Mouse (Mus musculus): Measurements from ENCODE around the gene Vps52.
A peak's percentile ranks its signal among the peaks of the same experiment; 100 is the strongest.

Vps52 gene

DNA sequence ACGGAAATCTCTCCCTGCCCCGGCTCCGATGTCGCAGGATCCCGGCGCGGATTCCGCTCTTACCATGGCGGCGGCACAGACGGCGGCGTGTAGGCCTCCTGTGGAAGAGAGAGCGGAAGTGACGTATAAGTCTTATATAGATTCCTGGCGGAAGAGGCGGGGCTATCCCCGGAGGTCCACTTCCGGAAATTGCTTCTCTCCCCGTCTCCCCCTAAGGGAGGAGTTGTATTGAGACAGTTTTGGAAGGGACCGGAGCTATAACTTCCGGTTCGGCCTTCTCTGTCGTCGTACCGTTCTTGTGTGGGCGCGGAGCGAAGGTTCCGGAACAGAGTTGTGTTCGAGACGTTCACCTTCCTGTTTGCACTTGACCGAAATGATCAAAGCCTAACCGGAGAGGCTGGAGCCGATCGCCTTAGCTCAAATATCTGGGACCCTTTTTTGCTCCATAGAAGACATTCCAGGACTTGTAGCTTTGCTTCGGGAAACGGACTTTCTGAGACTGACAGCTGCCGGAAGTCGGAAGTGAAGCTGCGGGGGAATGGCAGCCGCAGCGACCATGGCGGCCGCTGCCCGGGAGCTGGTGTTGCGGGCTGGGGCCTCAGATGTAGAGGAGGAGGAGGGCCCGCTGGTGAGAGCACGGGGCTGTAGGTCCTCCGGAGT lies at the start of gene Vps52, which contains the start of gene Rps18:
TSS of gene Vps52 (plus strand) at position 258 of the 660 bp plus-strand sequence.
TSS of gene Rps18 (minus strand) at position 447 of the 660 bp plus-strand sequence.
- DNase-seq (ENCODE audit: low spot score in 2 of 2) = peak; percentile 96 to 97

DNA sequence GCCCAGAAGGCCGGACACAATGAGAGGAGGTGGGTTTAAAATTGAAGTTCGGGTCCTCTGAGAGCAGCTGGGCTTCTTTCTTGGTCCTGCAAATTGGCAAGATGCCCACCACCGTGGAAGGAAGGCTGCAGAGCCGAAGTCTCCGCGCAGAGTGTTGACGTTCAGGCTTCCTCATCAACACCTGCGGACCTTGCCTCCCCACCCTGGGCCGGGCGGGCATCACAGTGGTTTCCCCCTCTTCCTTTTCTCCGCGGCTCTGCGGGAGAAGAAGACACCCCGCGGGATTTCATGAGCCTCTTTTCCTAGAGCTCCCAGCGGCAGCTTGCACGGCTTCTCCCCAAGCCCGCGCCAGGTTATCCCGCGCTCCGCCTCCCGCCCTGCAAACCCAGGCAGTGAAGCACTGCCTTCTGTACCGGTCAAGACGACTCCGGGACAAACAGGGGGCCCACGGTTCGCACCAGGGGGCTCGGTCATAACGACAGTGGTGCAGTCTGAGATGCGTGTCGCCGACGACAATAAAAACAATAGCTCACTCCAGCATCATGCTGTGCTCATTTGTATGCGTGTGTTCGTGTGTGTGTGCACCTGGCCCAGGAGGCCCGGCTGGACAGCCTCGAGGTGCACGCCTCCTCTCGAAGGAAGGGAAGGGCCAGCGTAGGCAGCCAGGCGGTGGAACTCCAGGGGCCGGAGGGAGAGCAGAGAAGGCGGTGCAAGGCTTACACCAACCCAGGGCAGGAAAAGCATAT lies 47.1 kb upstream of the Vps52 start:
- DNase-seq (ENCODE audit: low spot score in 2 of 2) = no peak

DNA sequence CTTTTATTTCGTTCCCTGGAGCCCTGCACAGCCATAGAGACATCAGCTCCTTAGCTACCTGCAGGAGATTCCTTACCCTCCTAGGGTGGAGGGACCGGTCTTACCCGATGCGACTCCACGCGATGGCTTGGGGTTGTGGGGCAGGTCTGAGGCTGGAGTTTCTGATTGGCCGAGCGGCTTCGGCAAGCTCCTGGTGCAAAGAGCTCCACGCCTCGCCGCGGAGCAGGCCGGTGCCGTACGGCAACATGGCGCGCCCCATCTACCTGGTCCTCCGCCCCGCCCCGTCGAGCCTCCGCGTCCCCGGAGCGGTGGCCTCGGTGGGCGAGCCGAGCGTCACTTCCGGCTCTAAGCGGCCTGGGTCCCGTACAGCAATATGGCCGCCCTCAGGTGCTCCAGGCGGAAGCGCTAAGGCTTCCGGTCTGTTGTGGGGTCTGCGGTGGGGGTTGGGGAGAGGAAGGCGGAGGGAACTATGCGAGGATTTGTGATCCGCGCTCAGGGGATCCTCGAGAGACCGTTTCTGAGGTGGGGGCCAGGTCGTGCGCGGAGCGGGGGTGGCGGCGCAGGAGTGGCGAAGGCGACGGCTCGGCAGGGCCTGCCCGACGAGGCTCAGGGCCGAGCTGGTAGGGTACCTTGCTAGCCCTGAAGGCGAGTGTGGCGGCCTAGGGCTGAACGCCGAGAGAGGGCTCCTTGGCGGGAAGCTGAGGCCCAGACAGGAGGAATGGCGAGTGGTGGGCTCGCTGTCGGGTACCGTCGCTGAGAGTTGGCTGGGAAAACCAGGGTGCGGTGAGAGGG lies 46.3 kb upstream of the Vps52 start, which contains the start of gene Daxx:
TSS of gene Daxx (plus strand) at position 338 of the 792 bp plus-strand sequence.
- peak; percentile 96 to 97 for DNase-seq (ENCODE audit: low spot score in 2 of 2)

DNA sequence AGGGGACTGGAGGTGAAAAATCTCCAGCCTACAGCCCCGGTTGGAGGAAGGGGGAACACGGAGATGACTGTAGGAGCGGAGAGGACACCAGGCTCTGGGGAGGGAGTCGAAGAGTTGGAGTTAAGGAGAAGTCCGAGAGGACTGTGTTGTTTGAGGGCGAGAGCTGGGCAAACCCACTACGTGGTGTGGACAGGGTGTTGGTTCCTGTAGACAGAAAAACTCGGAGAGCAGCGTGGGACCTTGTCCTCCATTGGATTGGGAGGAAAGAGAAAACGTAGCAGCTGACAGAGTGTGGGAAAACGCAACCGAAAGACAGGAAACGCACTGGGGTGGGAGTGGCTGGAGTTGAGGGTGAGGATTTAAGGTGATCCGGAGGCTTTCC lies 45.8 kb upstream of the Vps52 start:
- peak in 1 of 2 experiments; percentile 31 for DNase-seq (ENCODE audit: low spot score in 2 of 2)

DNA sequence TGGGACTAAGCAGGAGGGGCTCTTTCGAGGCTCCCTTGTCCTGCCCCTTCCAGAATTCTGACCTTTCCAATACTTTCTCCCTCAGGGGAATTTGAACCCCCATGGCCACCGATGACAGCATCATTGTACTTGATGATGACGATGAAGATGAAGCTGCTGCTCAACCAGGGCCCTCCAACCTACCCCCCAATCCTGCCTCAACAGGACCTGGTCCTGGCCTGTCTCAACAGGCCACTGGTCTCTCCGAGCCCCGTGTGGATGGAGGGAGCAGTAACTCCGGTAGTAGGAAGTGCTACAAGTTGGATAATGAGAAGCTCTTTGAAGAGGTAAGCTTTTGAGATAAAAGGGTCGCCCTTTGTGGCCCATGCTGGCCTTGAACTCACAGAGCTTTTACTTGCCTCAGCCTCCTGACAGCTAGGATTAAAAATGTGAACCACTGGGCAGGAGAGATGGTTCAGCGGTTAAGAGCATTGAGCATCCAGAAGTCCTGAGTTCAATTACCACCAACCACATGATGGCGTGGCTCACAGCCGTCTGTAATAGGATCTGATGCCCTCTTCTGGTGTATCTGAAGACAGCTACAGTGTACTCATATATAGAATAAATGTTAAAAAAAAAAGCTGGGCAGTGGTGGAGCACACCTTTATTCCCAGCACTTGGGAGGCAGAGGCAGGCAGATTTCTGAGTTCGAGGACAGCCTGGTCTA lies 45.1 kb upstream of the Vps52 start:
- DNase-seq (ENCODE audit: low spot score in 2 of 2) = no peak

DNA sequence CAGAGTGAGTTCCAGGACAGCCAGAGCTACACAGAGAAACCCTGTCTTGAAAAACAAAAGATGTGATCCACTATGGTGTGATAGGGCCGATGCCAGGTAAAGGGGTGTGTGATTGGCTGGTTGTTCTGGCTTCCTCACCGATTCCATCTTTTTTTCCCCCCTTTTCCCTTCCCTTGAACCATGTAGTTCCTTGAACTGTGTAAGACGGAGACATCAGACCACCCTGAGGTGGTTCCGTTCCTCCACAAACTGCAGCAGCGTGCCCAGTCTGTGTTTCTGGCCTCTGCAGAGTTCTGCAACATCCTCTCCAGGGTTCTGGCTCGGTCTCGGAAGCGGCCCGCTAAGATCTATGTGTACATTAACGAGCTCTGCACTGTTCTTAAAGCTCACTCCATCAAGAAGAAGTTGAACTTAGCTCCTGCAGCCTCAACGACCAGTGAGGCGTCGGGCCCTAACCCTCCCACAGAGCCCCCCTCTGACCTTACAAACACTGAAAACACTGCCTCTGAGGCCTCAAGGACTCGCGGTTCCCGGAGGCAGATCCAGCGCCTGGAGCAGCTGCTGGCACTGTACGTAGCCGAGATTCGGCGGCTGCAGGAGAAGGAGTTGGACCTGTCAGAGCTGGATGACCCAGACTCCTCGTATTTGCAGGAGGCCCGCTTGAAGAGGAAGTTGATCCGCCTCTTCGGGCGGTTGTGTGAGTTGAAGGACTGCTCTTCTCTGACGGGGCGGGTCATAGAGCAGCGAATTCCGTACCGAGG lies 44.4 kb upstream of the Vps52 start:
- no peak for DNase-seq (ENCODE audit: low spot score in 2 of 2)

DNA sequence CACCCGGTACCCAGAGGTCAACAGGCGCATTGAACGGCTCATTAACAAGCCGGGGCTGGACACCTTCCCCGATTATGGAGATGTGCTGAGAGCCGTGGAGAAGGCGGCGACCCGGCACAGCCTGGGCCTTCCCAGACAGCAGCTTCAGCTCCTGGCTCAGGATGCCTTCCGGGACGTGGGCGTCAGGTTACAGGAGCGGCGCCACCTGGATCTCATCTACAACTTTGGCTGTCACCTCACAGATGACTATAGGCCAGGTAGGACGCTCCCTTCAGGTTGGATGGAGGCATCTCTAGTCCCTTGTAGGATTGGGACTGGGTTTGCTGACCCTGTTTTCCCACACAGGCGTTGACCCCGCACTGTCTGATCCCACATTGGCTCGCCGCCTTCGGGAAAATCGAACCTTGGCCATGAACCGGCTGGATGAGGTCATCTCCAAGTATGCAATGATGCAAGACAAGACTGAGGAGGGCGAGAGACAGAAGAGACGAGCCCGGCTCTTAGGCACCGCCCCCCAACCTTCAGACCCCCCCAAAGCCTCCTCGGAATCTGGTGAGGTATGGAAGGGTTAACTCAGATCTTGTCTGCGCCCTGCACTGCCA lies 43.7 kb upstream of the Vps52 start:
- no peak for DNase-seq (ENCODE audit: low spot score in 2 of 2)

DNA sequence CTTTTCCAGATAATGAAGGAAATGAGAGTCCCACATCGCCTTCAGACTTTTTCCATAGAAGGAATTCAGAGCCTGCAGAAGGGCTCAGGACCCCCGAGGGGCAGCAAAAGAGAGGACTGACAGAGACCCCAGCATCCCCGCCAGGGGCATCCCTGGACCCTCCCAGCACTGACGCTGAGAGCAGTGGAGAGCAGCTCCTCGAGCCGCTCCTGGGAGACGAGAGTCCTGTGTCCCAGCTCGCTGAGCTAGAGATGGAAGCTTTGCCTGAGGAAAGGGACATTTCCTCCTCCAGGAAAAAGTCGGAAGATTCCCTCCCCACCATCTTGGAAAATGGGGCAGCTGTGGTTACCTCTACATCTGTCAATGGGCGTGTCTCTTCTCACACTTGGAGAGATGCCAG lies 42.3 kb upstream of the Vps52 start:
- no peak for DNase-seq (ENCODE audit: low spot score in 2 of 2)

DNA sequence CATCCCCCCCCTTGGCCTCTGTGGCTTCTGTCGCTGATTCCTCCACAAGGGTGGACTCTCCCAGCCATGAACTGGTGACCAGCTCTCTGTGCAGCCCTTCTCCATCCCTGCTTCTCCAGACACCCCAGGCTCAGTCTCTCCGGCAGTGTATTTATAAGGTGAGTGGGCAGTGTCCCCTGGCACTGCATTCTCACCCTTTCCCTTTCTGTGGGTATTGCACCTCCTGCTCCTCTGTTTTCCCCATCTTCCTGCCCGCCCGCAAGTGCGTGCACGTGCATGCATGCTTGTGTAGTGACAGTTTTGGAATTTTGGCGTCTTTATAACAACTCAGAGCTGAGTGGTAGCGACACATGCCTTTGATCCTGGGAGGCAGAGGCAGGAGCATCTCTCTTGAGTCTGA lies 41.7 kb upstream of the Vps52 start:
- DNase-seq (ENCODE audit: low spot score in 2 of 2) = no peak

DNA sequence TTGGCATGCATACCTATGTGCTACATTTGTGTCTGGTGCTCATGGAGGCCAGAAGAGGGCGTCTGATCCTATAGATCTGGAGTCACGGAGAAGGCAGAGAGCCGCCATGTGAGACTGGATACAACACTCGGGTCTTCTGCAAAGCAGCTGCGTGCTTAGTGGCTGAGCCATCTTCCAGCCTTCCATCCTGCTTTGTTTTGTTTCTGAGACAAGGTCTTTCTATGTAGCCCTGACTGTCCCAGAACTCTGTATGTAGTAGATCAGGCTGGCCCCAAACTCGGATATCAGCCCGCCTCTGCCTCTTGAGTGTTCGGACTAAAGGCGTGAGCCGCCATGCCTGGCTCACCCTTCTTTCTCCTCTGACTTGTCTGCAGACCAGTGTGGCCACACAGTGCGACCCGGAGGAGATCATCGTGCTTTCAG lies 40.6 kb upstream of the Vps52 start:
- no peak for DNase-seq (ENCODE audit: low spot score in 2 of 2)

DNA sequence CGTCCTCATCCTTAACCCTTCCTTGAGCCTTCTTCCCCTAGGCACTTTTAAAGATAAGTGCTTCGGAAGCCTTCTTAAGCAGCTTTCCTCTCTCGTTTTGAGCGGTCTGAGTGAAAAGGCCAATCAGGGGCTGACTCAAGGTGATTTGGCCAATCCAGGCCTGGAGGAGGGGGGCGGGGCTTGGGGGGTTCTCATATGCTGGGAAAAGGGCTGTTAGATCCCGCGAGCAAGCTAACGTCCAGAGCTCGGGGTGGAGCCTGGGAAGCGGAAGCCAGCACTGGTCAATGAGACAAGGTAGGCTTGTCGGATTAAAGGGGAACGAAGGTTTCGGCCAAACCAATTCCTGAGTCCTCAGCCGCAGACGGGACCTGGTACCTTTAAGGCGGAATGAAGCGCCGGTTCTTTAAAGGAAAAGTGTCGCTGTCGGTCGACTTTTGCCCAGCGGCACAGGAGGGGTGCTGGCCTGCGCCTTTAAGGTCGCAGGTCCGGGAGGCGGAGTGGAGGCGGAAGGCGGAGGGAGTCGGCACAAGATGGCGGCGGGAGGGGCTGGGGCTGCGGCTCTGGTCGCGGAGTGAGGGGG lies 39.9 kb upstream of the Vps52 start, which contains the start of the genes Tapbp and Zbtb22:
TSS of gene Tapbp (plus strand) at position 229 of the 580 bp plus-strand sequence.
TSS of gene Zbtb22 (plus strand) at position 234 of the 580 bp plus-strand sequence.
- peak; percentile 91 to 93 for DNase-seq (ENCODE audit: low spot score in 2 of 2)

DNA sequence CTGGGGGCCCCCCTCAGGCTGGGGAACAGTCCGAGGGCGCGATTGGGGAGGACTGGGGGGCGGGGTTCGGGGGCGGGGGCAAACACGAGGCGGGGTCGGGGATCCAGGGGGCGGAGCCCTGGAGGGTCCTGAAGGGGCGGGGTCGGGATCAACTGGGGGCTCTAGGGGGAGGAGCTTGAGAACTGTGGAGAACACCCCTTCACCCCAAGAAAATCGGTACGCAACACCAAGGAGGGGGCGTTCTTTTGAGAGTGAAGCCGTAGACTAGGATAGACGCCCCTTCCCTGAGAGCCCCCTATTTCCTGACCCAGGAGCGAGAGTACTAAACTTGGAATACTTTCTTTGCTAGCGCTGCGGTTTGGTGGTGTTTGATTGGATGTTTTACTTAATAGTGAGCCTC lies 39.3 kb upstream of the Vps52 start:
- no peak for DNase-seq (ENCODE audit: low spot score in 2 of 2)

DNA sequence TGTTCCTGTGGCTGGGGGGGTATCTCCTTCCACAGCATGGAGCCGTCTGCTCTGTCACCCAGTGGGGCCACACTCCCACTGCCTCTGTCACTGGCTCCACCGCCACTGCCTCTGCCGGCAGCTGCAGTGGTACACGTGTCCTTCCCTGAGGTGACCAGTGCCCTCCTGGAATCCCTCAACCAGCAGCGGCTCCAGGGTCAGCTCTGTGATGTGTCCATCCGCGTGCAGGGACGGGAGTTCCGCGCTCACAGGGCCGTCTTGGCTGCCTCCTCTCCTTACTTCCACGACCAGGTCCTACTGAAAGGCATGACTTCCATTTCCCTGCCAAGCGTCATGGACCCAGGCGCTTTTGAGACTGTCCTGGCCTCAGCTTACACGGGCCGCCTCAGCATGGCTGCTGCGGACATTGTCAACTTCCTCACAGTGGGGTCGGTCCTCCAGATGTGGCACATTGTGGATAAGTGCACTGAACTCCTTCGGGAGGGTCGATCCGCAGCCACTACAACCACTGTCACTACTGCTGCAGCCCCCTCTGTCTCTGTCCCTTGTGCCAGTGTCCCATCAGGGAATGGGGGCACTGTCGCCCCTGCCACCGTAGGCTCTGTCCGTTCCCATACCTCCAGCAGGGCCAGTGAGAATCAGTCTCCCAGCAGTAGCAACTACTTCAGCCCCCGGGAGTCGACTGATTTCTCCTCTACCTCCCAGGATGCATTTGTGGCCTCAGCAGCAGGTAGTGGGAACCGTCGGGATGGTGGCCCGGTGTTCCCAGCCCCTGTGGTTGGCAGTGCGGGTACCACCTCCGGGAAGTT lies 38.6 kb upstream of the Vps52 start:
- DNase-seq (ENCODE audit: low spot score in 2 of 2) = no peak

DNA sequence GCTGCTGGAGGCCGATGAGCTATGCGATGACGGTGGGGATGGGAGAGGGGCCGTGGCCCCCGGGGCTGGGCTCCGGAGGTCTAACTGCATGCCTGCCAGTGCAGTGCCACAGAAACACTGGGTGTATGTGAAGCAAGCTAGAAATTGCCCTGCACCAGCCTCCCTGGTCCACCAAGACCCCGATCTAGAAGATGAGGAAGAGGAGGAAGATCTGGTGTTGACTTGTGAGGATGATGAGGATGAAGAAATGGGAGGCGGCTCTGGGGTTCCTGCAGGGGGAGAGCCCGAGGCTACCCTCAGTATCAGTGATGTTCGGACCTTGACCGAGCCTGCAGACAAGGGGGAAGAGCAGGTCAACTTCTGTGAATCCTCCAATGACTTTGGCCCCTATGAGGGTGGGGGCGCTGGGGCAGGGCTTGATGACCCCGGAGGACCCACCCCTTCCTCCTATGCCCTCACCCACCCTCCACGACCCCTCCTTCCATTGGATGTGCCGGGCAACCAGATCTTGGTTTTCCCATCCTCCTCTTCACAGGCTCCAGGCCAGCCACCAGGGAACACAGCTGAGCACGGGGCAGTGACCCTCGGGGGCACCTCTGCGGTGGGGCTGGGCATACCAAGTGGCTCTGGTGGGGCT lies 37.8 kb upstream of the Vps52 start:
- DNase-seq (ENCODE audit: low spot score in 2 of 2) = no peak

DNA sequence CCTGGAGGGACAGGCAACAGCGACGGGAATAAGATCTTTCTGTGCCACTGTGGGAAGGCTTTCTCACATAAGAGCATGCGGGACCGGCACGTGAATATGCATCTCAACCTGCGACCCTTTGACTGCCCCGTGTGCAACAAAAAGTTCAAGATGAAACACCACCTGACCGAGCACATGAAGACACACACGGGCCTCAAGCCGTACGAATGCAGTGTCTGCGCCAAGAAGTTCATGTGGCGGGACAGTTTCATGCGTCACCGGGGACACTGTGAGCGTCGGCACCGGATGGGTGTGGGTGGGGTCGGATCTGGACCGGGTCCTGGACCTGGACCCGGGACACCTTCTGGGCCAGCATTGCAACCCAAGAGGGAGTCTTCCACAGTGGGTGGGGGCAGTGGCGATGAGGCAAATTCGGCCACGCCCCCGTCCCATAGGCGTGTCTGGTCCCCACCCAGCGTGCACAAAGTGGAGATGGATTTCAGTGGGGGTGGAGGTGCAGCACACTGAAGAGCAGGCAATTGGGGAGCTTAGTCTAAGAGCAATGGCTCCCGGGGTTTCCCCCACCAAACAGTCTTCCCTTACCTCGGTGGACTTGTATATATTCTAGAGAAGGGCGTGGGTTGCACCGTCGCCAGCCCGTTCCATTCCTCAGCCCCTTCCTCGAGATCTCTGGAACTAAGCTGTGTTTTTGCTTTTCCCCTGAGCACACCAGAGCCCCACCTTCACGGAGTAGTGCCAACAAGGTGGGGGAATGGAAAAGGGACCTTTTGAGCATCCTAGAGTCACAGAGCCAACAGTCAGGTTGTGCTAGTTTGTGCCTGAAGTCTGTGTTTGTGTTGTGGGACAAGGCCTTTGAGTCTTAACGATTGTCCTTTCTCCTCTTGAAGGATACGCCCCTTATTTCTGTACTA lies 37.1 kb upstream of the Vps52 start:
- no peak for DNase-seq (ENCODE audit: low spot score in 2 of 2)

DNA sequence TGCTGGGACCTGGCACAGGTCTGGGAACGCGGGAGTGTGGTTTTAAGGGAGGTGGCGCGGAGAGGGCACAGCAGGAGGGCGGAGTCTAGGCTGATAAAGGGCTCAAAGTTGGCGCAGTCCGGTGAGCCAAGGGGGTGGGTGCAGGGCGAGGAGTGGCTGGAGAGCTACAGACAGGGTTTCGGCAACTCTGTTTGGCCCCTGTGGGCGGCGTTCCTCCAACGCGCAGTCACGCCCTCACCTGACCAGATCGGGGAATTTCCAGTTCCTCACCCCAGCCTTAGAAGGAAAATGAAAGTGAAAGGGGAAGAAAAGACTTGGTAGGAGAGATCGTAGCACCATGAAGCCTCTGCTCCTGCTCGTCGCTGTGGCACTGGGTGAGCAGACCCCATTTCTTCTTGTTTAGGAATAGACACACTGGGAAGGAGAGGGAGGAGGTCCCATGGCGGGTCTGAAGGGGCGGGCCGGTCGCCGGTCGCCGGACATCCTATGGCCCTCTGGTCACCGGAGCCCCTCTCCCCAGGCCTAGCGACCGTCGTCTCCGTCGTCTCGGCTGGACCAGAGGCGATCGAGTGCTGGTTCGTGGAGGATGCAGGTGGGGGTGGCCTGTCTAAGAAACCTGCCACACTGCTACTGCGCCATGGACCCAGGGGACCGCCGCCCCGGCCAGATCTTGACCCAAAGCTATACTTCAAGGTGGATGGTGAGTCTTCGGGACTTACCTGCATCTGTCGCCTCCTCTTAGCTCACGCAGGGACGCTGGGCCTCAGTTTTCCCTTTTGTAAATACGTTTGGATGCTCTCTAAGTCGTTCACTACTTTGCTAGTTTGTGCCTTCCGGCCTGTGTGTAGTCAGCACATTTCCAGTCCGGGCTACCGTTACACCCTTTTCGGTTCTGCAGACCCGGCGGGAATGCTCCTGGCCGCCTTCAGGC lies 36.0 kb upstream of the Vps52 start:
- peak; percentile 94 to 95 for DNase-seq (ENCODE audit: low spot score in 2 of 2)
